Mouse (Mus musculus) heart, adult 11 months (tissue): ENCODE measurements around the gene Gse1.

Experiments
- DNase-seq: peaks from one replicate; pipeline ENCODE4 v3.0.0; 2022

Gene Gse1

DNA sequence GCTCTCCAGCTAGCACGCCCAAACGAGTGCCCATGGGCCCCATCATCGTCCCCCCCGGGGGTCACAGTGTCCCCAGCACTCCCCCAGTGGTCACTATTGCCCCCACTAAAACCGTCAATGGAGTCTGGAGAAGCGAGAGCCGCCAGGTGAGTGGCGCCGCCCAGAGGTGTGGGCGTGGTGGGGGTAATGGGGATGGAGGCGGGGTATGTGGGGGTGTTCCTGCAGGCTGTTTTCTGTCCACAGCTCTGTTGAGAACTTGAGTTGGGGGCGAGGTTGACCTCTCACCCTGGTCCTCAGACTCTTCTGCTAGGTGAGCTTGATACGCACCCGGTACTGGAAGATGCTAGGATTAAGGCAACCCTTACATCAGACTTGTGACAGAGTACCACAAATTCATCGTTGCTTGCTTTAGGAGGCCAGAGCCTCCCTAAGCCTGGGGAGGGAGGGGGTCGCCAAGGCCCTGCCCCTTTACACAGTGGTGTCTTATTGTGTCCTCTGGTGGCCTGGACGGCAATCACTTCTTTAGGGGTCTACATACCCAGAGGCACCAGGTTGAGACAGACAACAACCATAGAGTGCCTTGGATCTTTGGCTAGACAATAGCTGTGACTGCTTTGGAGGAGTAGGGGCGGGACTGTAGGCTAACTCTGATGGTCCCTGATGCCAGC, 334.6 kb downstream of the Gse1 start:
- DNase-seq = peak; percentile 94

DNA sequence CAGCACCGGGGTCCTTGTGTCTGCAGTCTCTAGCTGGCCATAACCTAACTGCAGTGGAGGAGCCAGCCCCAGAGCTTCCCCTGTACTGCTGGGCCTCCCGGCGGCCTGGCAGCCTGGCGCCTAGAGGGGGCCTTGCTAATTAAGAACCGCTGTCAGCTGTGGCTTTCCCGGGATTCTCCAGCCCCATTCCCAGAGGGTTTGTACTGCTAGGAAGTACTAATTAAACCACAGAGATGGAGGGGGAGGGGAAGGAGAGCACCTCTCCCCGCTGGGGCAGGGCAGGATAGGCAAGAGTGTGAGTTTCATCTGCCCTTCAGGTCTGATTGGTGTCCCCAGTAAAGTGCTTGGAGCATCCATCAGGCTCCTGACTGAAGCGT, 335.1 kb downstream of the Gse1 start:
- DNase-seq = no peak

- peak; percentile 100 for DNase-seq
Measured at GRCm38 (mm10) chr8:120563851-120564837, 335.9 kb downstream of the Gse1 start.

DNA sequence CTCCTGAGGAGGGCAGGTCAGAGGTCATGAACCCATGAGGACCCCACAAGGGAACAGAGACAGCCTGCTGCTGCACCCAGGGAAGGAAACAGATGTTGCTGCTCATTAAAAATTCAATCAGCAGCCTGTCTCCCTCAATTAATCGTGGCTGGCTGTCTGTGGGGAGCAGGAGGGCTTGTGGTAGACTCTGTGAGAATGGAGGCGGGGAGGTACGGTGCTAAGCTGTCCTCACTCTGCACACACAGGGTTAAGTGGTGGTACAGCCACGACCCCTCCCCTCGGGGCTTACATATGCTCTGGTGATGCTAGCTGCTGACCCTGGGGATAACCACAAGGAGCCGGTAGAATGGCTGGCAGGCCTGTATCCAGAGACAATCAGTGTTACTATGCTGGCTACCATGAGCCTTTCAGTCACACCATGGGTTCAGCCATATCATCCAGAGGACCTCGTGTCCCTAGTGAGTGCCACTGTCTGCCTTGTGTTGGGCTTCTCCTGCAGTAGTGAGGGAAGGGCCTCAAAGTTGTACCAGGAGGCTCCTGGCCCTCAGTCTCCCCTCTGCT, 337.0 kb downstream of the Gse1 start:
- DNase-seq = peak; percentile 93

- no peak for DNase-seq
Measured at GRCm38 (mm10) chr8:120566681-120567080, 338.4 kb downstream of the Gse1 start.

DNA sequence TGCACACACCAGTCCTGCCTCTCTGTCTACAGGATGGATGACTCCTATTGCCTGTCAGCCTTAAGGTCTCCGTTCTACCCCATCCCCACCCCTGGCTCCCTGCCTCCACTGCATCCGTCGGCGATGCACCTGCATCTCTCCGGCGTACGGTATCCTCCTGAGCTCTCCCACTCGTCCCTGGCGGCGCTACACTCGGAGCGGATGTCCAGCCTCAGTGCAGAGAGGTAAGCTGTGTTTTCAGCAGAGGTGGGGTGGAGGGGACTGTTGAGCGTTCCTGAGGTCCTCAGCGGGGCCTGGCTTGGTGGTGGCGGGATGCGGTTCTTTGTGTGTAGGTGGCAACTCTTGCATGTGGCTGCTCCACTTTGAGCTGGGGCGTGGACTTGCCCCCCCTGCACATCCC, 339.5 kb downstream of the Gse1 start:
- DNase-seq = peak; percentile 91

DNA sequence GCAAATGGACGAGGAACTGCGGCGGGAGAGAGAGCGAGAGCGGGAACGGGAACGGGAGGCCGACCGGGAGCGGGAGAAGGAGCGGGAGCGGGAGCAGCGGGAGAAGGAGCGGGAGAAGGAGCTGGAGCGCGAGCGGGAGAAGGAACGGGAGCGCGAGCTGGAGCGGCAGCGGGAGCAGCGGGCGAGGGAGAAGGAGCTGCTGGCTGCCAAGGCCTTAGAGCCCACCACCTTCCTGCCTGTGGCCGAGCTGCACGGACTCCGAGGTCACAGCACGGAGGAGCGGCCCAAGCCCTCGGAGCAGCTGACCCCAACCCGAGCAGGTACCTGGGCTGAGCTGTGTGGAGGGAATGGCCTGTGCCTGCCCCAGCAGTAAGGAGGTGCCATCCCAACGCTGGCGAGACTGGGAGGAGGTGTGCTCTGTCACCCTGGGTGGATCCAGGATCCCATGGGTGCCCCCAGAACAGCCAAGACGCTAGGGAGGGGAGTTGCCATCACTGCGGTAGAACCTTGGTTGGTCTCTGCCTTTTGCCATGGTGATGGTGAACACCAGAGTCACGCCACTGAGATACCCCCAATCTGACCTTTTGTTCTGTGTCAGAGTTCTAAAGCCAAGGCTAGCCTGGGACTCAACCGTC, 340.0 kb downstream of the Gse1 start:
- DNase-seq = peak; percentile 92

GRCm38 (mm10) chr8:120569123-120569522, 340.9 kb downstream of the Gse1 start:
- DNase-seq = peak; percentile 91

GRCm38 (mm10) chr8:120569939-120570715, 341.9 kb downstream of the Gse1 start:
- DNase-seq = peak; percentile 94

- DNase-seq = no peak
Measured at GRCm38 (mm10) chr8:120571561-120571960, 343.3 kb downstream of the Gse1 start.

DNA sequence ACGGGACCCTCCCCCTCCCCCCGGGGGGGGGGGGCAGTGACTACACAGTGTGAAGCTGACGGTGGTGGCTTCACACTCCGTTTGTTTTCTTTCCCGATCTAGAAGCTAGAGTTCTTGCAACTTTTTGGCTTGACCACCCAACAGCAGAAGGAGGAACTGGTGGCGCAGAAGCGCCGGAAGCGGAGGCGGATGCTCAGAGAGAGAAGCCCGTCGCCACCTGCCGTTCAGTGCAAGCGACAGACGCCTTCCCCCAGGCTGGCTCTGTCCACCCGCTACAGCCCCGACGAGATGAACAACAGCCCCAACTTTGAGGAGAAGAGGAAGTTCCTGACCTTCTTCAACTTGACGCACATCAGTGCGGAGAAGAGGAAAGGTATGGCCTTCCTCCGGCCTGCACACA, 344.3 kb downstream of the Gse1 start:
- peak; percentile 94 for DNase-seq

DNA sequence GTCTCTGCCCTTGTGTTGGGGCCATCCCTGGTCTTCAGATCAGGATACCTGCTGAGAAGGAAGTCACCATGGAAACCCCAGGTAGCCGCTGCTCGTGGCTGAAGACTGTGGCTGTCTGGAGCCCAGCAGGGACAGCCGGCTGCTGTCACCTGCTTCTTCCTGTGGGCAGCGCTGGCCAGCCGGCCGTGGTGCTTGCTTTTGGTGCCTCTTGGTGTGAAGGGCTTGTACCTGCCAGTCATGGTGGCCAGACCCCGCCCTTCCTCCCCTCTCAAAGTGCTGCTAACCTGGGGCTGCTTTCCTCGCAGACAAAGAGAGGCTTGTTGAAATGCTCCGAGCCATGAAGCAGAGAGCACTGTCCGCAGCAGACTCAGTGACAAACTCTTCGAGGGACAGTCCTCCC, 345.6 kb downstream of the Gse1 start:
- DNase-seq = no peak

DNA sequence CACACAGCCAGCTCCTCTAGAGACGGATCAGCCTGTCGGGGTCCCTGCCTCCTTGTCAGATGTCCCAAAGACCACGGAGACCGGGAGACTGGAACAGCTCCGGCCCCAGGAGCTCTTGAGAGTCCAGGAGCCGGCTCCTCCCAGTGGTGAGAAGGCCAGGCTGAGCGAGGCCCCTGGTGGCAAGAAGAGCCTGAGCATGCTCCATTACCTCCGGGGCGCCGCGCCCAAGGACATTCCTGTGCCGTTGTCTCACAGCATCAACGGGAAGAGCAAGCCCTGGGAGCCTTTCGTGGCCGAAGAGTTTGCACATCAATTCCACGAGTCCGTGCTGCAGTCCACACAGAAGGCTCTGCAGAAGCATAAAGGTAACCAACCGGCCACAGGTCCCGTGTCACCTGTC, 346.7 kb downstream of the Gse1 start:
- no peak for DNase-seq

GRCm38 (mm10) chr8:120575801-120576200, 347.5 kb downstream of the Gse1 start:
- no peak for DNase-seq

- DNase-seq = no peak
Measured at GRCm38 (mm10) chr8:120577821-120578220, 349.6 kb downstream of the Gse1 start.

DNA sequence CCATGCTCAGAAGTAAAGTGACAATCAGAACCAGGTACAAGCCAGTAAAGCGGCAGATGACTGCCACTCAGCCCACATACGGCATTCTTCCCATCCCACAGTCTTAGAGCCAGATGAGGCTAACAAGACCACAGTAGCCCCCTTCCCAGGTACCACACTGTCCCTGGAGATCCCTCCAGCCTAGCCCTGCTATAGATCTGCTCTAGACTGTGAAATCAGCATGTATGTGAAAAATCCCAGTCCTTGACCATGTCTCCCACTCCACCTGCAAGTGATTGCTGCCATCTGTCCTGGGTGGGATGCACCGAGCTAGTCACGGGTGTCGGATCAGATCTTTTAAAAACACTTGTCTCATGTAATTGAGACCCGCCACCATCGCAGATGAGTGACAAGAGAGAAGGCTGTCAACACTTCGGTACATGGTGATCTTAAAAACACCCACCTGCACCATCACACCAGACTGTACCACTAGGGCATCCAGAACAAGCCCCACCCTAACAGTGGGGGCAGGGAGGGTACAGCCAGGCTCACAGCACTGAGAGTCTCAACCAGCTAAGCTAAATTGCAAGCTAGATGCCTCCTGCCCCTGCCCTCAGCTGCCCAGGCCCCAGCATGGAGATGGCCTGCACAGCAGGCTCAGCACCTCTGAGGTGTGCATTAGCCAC, 352.2 kb downstream of the Gse1 start:
- DNase-seq = no peak

- no peak for DNase-seq
Measured at GRCm38 (mm10) chr8:120581329-120581728, 353.1 kb downstream of the Gse1 start.

DNA sequence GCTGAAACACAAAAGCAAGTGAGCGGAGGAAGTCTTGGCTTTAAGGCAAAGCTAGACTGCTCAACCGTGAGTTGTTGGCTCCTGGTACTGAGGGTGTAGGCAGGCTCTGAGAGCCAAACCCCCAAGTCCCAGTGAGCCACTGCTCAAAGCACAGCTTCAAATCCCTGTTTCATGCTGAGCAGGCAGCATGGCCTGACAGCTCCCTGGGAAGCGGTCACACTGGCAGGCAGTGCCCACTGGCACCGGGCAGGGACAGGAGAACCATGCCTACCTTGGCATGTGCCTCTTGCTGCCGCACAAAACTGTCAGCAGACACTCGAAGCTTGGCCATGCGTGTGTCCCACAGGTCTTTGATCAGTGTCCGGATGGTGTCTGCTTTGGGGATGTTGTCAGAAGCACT, 353.6 kb downstream of the Gse1 start:
- DNase-seq = peak; percentile 98

GRCm38 (mm10) chr8:120585521-120585920, 357.3 kb downstream of the Gse1 start:
- DNase-seq = peak; percentile 94

DNA sequence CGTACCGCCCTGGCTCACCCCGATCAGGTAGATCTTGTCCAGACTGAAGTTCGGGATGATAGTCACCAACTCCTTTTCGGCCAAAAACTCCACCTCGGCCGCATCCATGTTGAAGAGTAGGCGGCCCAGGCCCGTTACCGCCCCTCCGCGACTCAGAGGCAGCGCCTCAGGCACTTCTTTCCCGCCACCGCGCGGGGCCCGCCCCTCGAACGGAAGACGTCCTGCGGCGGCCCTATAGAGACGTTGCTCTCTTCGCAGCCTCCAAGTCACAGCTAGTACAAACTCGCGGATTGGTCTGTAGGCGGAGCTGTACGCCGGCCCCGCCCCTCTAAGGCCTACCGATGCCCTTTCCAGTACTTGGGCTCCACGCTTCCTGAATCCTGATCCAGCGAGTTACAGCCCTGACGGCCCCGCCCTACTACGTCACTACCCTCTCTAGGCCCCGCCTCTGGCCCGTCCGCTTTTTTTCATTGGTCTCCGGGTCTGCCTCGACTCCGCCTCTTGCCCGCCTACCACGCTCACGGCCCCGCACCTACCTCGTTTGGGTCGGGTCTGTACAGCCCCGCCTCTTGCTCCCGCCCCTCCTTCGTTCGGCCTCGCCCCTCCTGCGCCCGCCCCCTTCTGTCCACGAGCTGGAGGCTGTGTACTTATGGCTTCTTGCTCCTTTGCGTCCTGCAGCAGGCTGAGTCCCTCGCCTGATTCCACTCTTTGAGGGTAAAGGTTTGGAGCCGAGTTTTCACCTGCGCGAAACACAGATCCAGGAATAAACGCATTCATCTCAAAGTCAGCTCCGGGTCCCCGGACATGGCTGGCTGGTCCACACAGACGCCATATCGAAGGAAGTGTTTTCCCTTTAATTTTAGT, 360.9 kb downstream of the Gse1 start, which contains the start of gene Gins2:
Gene Gins2 (minus strand): TSS at position 397 of the 864 bp plus-strand sequence.
- DNase-seq = peak; percentile 100

GRCm38 (mm10) chr8:120589921-120590320, 361.7 kb downstream of the Gse1 start:
- peak; percentile 97 for DNase-seq
